Mouse (Mus musculus): Measurements from ENCODE around the gene Trit1. TPM values are rescaled to one million over a fixed set of nuclear protein-coding genes. Genes with fewer than 3 reads are reported as not detected.

Trit1 gene
- polyA plus RNA-seq, 1 experiment: 12.3 TPM

GRCm38 (mm10) chr4:123085290-123085689 lies 68.9 kb downstream of the Trit1 start:
- H3K4me1 ChIP-seq (ENCODE audit: control insufficient read depth, insufficient read depth, low read length): no peaks in the 10 kb centered on the region; the same call in 1 of the 2 replicates
- whole genome bisulfite sequencing: 87% methylated on average over 2 of the region's 2 CpGs
- H3K27ac ChIP-seq (ENCODE audit: control insufficient read depth, insufficient read depth, low read depth, low read length, poor library complexity): no peak overlapping the region
- H3K4me3 ChIP-seq (replicated peaks; ENCODE audit: control insufficient read depth, low read depth, low read length): no peak overlapping the region
- TF ChIP-seq POLR2A (IDR thresholded peaks at IDR 0.05; ENCODE audit: borderline replicate concordance, control insufficient read depth, low read depth, low read length) (no peak), CTCF (IDR thresholded peaks at IDR 0.05; ENCODE audit: control insufficient read depth, insufficient read depth, low read length) (no peak)

- 81% methylated on average over 4 of the region's 4 CpGs for WGBS
- TF ChIP-seq POLR2A (IDR thresholded peaks at IDR 0.05; ENCODE audit: borderline replicate concordance, control insufficient read depth, low read depth, low read length): no peak
- TF ChIP-seq CTCF (IDR thresholded peaks at IDR 0.05; ENCODE audit: control insufficient read depth, insufficient read depth, low read length): no peak
- Histone ChIP-seq H3K27ac (ENCODE audit: control insufficient read depth, insufficient read depth, low read depth, low read length, poor library complexity) (no peak overlapping the region), H3K4me3 (replicated peaks; ENCODE audit: control insufficient read depth, low read depth, low read length) (no peak overlapping the region), H3K4me1 (ENCODE audit: control insufficient read depth, insufficient read depth, low read length) (no peaks in the 10 kb centered on the region; the same call in 1 of the 2 replicates)
Measured at GRCm38 (mm10) chr4:123086381-123086780, 70.0 kb downstream of the Trit1 start.

GRCm38 (mm10) chr4:123092621-123093020 lies 76.2 kb downstream of the Trit1 start:
- H3K27ac ChIP-seq (ENCODE audit: control insufficient read depth, insufficient read depth, low read depth, low read length, poor library complexity): no peak overlapping the region
- TF ChIP-seq CTCF (IDR thresholded peaks at IDR 0.05; ENCODE audit: control insufficient read depth, insufficient read depth, low read length): no peak
- TF ChIP-seq POLR2A (IDR thresholded peaks at IDR 0.05; ENCODE audit: borderline replicate concordance, control insufficient read depth, low read depth, low read length): no peak
- no peaks in the 10 kb centered on the region for H3K4me1 ChIP-seq (ENCODE audit: control insufficient read depth, insufficient read depth, low read length)
- no peak overlapping the region for H3K4me3 ChIP-seq (replicated peaks; ENCODE audit: control insufficient read depth, low read depth, low read length)
- 71% methylated on average over 5 of the region's 5 CpGs for WGBS

- TF ChIP-seq POLR2A (IDR thresholded peaks at IDR 0.05; ENCODE audit: borderline replicate concordance, control insufficient read depth, low read depth, low read length): no peak
- no peak for TF ChIP-seq CTCF (IDR thresholded peaks at IDR 0.05; ENCODE audit: control insufficient read depth, insufficient read depth, low read length)
- Histone ChIP-seq H3K27ac (ENCODE audit: control insufficient read depth, insufficient read depth, low read depth, low read length, poor library complexity) (no peak overlapping the region), H3K4me1 (ENCODE audit: control insufficient read depth, insufficient read depth, low read length) (no peaks in the 10 kb centered on the region), H3K4me3 (replicated peaks; ENCODE audit: control insufficient read depth, low read depth, low read length) (no peak overlapping the region)
- 60% methylated on average over 17 of the region's 17 CpGs for WGBS
Measured at GRCm38 (mm10) chr4:123093064-123093776, 76.8 kb downstream of the Trit1 start.

GRCm38 (mm10) chr4:123093869-123094268 lies 77.5 kb downstream of the Trit1 start:
- WGBS: 69% methylated on average over 9 of the region's 9 CpGs
- H3K4me3 ChIP-seq (replicated peaks; ENCODE audit: control insufficient read depth, low read depth, low read length): no peak overlapping the region
- no peak overlapping the region for H3K27ac ChIP-seq (ENCODE audit: control insufficient read depth, insufficient read depth, low read depth, low read length, poor library complexity)
- no peaks in the 10 kb centered on the region for H3K4me1 ChIP-seq (ENCODE audit: control insufficient read depth, insufficient read depth, low read length)
- no peak for TF ChIP-seq CTCF (IDR thresholded peaks at IDR 0.05; ENCODE audit: control insufficient read depth, insufficient read depth, low read length)
- no peak for TF ChIP-seq POLR2A (IDR thresholded peaks at IDR 0.05; ENCODE audit: borderline replicate concordance, control insufficient read depth, low read depth, low read length)

Other genes with a start within 250 kb of the Trit1 start
- 13.0 and 21.9 TPM in 2 replicates for gene Ppt1, start 180.4 kb upstream of the Trit1 start, polyA plus RNA-seq (2011; ENCODE audit: insufficient read depth, insufficient read length, low replicate concordance, missing spikeins)
- gene Cap1, start 130.5 kb upstream of the Trit1 start, polyA plus RNA-seq (2011; ENCODE audit: insufficient read depth, insufficient read length, low replicate concordance, missing spikeins): 213 and 346 TPM in 2 replicates
- not detected in 2 replicates for gene Mfsd2a, start 55.4 kb upstream of the Trit1 start, polyA plus RNA-seq (2011; ENCODE audit: insufficient read depth, insufficient read length, low replicate concordance, missing spikeins)
- gene Mycl, start 20.9 kb upstream of the Trit1 start, polyA plus RNA-seq (2011; ENCODE audit: insufficient read depth, insufficient read length, low replicate concordance, missing spikeins): 0.40 and 0.60 TPM in 2 replicates
- not detected in 2 replicates for gene Bmp8b, start 88.6 kb downstream of the Trit1 start, polyA plus RNA-seq (2011; ENCODE audit: insufficient read depth, insufficient read length, low replicate concordance, missing spikeins)
- gene Oxct2b, start 99.7 kb downstream of the Trit1 start, polyA plus RNA-seq (2011; ENCODE audit: insufficient read depth, insufficient read length, low replicate concordance, missing spikeins): 0.56 TPM in 1 of 2 replicates, not detected in the other
- 23.6 and 30.0 TPM in 2 replicates for gene Ppie, start 123.4 kb downstream of the Trit1 start, polyA plus RNA-seq (2011; ENCODE audit: insufficient read depth, insufficient read length, low replicate concordance, missing spikeins)
- not detected in 2 replicates for gene Hpcal4, start 166.6 kb downstream of the Trit1 start, polyA plus RNA-seq (2011; ENCODE audit: insufficient read depth, insufficient read length, low replicate concordance, missing spikeins)
- gene Nt5c1a, start 184.9 kb downstream of the Trit1 start, polyA plus RNA-seq (2011; ENCODE audit: insufficient read depth, insufficient read length, low replicate concordance, missing spikeins): not detected in 2 replicates
- 0.77 and 0.84 TPM in 2 replicates for gene Heyl, start 217.0 kb downstream of the Trit1 start, polyA plus RNA-seq (2011; ENCODE audit: insufficient read depth, insufficient read length, low replicate concordance, missing spikeins)
- gene Pabpc4, start 245.8 kb downstream of the Trit1 start, polyA plus RNA-seq (2011; ENCODE audit: insufficient read depth, insufficient read length, low replicate concordance, missing spikeins): 147 and 150 TPM in 2 replicates

Data from bone marrow, adult 2 months (tissue).